Mouse (Mus musculus): Measurements from ENCODE around the gene AB124611. TPM values are rescaled to one million over a fixed set of nuclear protein-coding genes. Genes with fewer than 3 reads are reported as not detected.
"Not testable (repeated sequence)": the region's sequence is repeated elsewhere in the genome, so short reads cannot be mapped to it uniquely, and the experiment has no call there.

The AB124611 gene
- polyA plus RNA-seq (2014; fragmentation: Nextera tagmentation; extraction: Ambion mirVana) = 1.5 and 1.7 TPM in 2 replicates

GRCm38 (mm10) chr9:21525937-21526633 lies at the start of gene AB124611:
Gene AB124611, plus strand, starts transcription at chr9:21526176.
- WGBS (ENCODE audit: insufficient replicate concordance) = 55% methylated on average over 14 of the region's 14 CpGs

DNA sequence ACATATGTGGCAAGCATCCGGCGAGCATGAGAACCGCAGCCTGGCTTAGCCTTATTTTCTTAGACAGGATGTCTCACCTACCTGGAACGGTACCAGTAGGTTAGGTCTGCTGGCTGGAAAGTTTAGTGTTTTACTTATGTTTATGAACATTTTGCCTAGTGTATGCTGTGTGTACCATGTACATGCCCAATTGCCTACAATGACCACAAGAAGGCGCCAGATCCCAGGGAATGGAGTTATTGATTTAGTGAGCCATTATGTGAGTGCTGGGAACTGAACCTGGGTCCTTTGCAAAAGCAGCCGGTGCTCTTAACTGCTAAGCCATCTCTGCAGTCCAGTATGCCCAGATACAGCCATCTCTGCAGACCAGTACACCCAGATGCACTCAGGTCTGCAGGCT lies 48.3 kb upstream of the AB124611 start:
- no peak overlapping the region for H3K9ac ChIP-seq (ENCODE audit: low read depth, low read length)
- no peaks in the 10 kb centered on the region for H3K27me3 ChIP-seq (ENCODE audit: control insufficient read depth, insufficient read depth, low read length)
- H3K9me3 ChIP-seq (replicated peaks; ENCODE audit: control insufficient read depth, low read length) = peaks cover 2% of the 10 kb centered on the region; the same call in 1 of the 2 replicates
- H3K27ac ChIP-seq (ENCODE audit: low read depth, low read length) = no peak overlapping the region
- no peak overlapping the region for H3K4me3 ChIP-seq (ENCODE audit: low read depth, low read length)
- H3K36me3 ChIP-seq (ENCODE audit: control insufficient read depth, insufficient read depth, low read length) = peaks cover 52% of the 10 kb centered on the region
- ATAC-seq (replicated peaks; ENCODE audit: insufficient number of reproducible peaks, low FRiP score, low TSS enrichment) = no peak
- 96% methylated on average over 6 of the region's 6 CpGs for WGBS (ENCODE audit: insufficient replicate concordance)
- H3K4me2 ChIP-seq = no peak overlapping the region
- no peaks in the 10 kb centered on the region for H3K4me1 ChIP-seq (ENCODE audit: control insufficient read depth, insufficient read depth, low read length)

More at GRCm38 (mm10) chr9:21525937-21526633, at the start of gene AB124611:
- H3K9me3 ChIP-seq (replicated peaks; ENCODE audit: control insufficient read depth, low read length) = no peaks in the 10 kb centered on the region
- no peak within 1 kb of the TSS for H3K9ac ChIP-seq (ENCODE audit: low read depth, low read length)
- no peak within 1 kb of the TSS for H3K4me2 ChIP-seq
- no peak for ATAC-seq (replicated peaks; ENCODE audit: insufficient number of reproducible peaks, low FRiP score, low TSS enrichment)
- H3K27ac ChIP-seq (ENCODE audit: low read depth, low read length) = no peak within 1 kb of the TSS
- H3K4me3 ChIP-seq (ENCODE audit: low read depth, low read length) = no peak within 1 kb of the TSS
- H3K27me3 ChIP-seq (ENCODE audit: control insufficient read depth, insufficient read depth, low read length) = no peaks in the 10 kb centered on the region
- no peaks in the 10 kb centered on the region for H3K36me3 ChIP-seq (ENCODE audit: control insufficient read depth, insufficient read depth, low read length)
- no peaks in the 10 kb centered on the region for H3K4me1 ChIP-seq (ENCODE audit: control insufficient read depth, insufficient read depth, low read length)

- no peaks in the 10 kb centered on the region for H3K9me3 ChIP-seq (replicated peaks; ENCODE audit: control insufficient read depth, low read length)
- WGBS (ENCODE audit: insufficient replicate concordance) = 84% methylated on average over 4 of the region's 4 CpGs
- no peak overlapping the region for H3K27ac ChIP-seq (ENCODE audit: low read depth, low read length)
- no peak for ATAC-seq (replicated peaks; ENCODE audit: insufficient number of reproducible peaks, low FRiP score, low TSS enrichment)
- no peaks in the 10 kb centered on the region for H3K4me1 ChIP-seq (ENCODE audit: control insufficient read depth, insufficient read depth, low read length)
- H3K4me3 ChIP-seq (ENCODE audit: low read depth, low read length) = no peak overlapping the region
- H3K9ac ChIP-seq (ENCODE audit: low read depth, low read length) = no peak overlapping the region
- H3K36me3 ChIP-seq (ENCODE audit: control insufficient read depth, insufficient read depth, low read length) = peaks cover 30% of the 10 kb centered on the region
- no peak overlapping the region for H3K4me2 ChIP-seq
- H3K27me3 ChIP-seq (ENCODE audit: control insufficient read depth, insufficient read depth, low read length) = no peaks in the 10 kb centered on the region
Observed at GRCm38 (mm10) chr9:21484065-21484464, 41.9 kb upstream of the AB124611 start.

DNA sequence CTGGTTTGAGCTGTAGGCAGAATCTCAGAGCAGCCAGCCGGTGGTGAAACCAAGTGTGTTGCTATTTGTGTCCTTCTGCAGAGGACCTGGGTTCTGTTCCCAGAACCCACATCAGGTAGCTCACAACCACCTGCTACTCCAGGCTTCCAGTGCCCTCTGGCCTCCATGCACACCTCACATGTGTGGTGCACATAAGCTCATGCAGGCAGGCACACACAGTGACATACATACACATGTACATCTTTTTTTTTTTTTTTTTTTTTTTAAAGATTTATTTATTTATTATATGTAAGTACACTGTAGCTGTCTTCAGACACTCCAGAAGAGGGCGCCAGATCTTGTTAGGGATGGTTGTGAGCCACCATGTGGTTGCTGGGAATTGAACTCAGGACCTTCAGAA lies 37.7 kb upstream of the AB124611 start:
- not testable (repeated sequence) for H3K27me3 ChIP-seq (ENCODE audit: control insufficient read depth, insufficient read depth, low read length); H3K4me2 ChIP-seq; H3K9me3 ChIP-seq (replicated peaks; ENCODE audit: control insufficient read depth, low read length); H3K4me1 ChIP-seq (ENCODE audit: control insufficient read depth, insufficient read depth, low read length); H3K4me3 ChIP-seq (ENCODE audit: low read depth, low read length); H3K9ac ChIP-seq (ENCODE audit: low read depth, low read length); H3K27ac ChIP-seq (ENCODE audit: low read depth, low read length); ATAC-seq (replicated peaks; ENCODE audit: insufficient number of reproducible peaks, low FRiP score, low TSS enrichment)
- peaks cover 26% of the 10 kb centered on the region for H3K36me3 ChIP-seq (ENCODE audit: control insufficient read depth, insufficient read depth, low read length)
- WGBS (ENCODE audit: insufficient replicate concordance) = 100% methylated on average over 1 of the region's 2 CpGs

GRCm38 (mm10) chr9:21490696-21491095 lies 35.3 kb upstream of the AB124611 start:
- peaks cover 6% of the 10 kb centered on the region; the same call in 1 of the 2 replicates for H3K4me1 ChIP-seq (ENCODE audit: control insufficient read depth, insufficient read depth, low read length)
- H3K4me2 ChIP-seq = no peak overlapping the region
- no peak overlapping the region for H3K27ac ChIP-seq (ENCODE audit: low read depth, low read length)
- no peak overlapping the region for H3K4me3 ChIP-seq (ENCODE audit: low read depth, low read length)
- H3K36me3 ChIP-seq (ENCODE audit: control insufficient read depth, insufficient read depth, low read length) = peaks cover 23% of the 10 kb centered on the region
- H3K9me3 ChIP-seq (replicated peaks; ENCODE audit: control insufficient read depth, low read length) = no peaks in the 10 kb centered on the region
- H3K9ac ChIP-seq (ENCODE audit: low read depth, low read length) = no peak overlapping the region
- ATAC-seq (replicated peaks; ENCODE audit: insufficient number of reproducible peaks, low FRiP score, low TSS enrichment) = no peak
- 91% methylated on average over 9 of the region's 9 CpGs for WGBS (ENCODE audit: insufficient replicate concordance)
- no peaks in the 10 kb centered on the region for H3K27me3 ChIP-seq (ENCODE audit: control insufficient read depth, insufficient read depth, low read length)

GRCm38 (mm10) chr9:21493907-21494306 lies 32.1 kb upstream of the AB124611 start:
- Histone ChIP-seq H3K4me1 (ENCODE audit: control insufficient read depth, insufficient read depth, low read length) (peaks cover 6% of the 10 kb centered on the region; the same call in 1 of the 2 replicates), H3K27me3 (ENCODE audit: control insufficient read depth, insufficient read depth, low read length) (no peaks in the 10 kb centered on the region), H3K9ac (ENCODE audit: low read depth, low read length) (no peak overlapping the region), H3K4me3 (ENCODE audit: low read depth, low read length) (no peak overlapping the region), H3K27ac (ENCODE audit: low read depth, low read length) (no peak overlapping the region), H3K36me3 (ENCODE audit: control insufficient read depth, insufficient read depth, low read length) (peaks cover 18% of the 10 kb centered on the region), H3K4me2 (no peak overlapping the region), H3K9me3 (replicated peaks; ENCODE audit: control insufficient read depth, low read length) (no peaks in the 10 kb centered on the region)
- ATAC-seq (replicated peaks; ENCODE audit: insufficient number of reproducible peaks, low FRiP score, low TSS enrichment) = no peak
- 68% methylated on average over 2 of the region's 2 CpGs for WGBS (ENCODE audit: insufficient replicate concordance)

- no peak overlapping the region for H3K4me3 ChIP-seq (ENCODE audit: low read depth, low read length)
- no peaks in the 10 kb centered on the region for H3K9me3 ChIP-seq (replicated peaks; ENCODE audit: control insufficient read depth, low read length)
- H3K27ac ChIP-seq (ENCODE audit: low read depth, low read length) = no peak overlapping the region
- peaks cover 6% of the 10 kb centered on the region; the same call in 1 of the 2 replicates for H3K4me1 ChIP-seq (ENCODE audit: control insufficient read depth, insufficient read depth, low read length)
- no peak overlapping the region for H3K4me2 ChIP-seq
- ATAC-seq (replicated peaks; ENCODE audit: insufficient number of reproducible peaks, low FRiP score, low TSS enrichment) = no peak
- 68% methylated on average over 9 of the region's 9 CpGs for WGBS (ENCODE audit: insufficient replicate concordance)
- H3K9ac ChIP-seq (ENCODE audit: low read depth, low read length) = no peak overlapping the region
- no peaks in the 10 kb centered on the region for H3K27me3 ChIP-seq (ENCODE audit: control insufficient read depth, insufficient read depth, low read length)
- H3K36me3 ChIP-seq (ENCODE audit: control insufficient read depth, insufficient read depth, low read length) = peaks cover 24% of the 10 kb centered on the region
Observed at GRCm38 (mm10) chr9:21494726-21495125, 31.2 kb upstream of the AB124611 start.

GRCm38 (mm10) chr9:21496308-21497049 lies 29.5 kb upstream of the AB124611 start:
- no peak; the same call in 1 of the 2 replicates for ATAC-seq (replicated peaks; ENCODE audit: insufficient number of reproducible peaks, low FRiP score, low TSS enrichment)
- Histone ChIP-seq H3K27ac (ENCODE audit: low read depth, low read length) (no peak overlapping the region), H3K9me3 (replicated peaks; ENCODE audit: control insufficient read depth, low read length) (no peaks in the 10 kb centered on the region), H3K9ac (ENCODE audit: low read depth, low read length) (no peak overlapping the region), H3K36me3 (ENCODE audit: control insufficient read depth, insufficient read depth, low read length) (peaks cover 23% of the 10 kb centered on the region), H3K4me1 (ENCODE audit: control insufficient read depth, insufficient read depth, low read length) (peaks cover 6% of the 10 kb centered on the region; the same call in 1 of the 2 replicates), H3K27me3 (ENCODE audit: control insufficient read depth, insufficient read depth, low read length) (no peaks in the 10 kb centered on the region), H3K4me3 (ENCODE audit: low read depth, low read length) (no peak overlapping the region), H3K4me2 (peak overlapping the region; percentile 24; the same call in 1 of the 2 replicates)
- WGBS (ENCODE audit: insufficient replicate concordance) = 81% methylated on average over 19 of the region's 19 CpGs

Data from heart, embryonic 11.5 days (tissue).